Mouse (Mus musculus) spleen, adult 2 months (tissue): ENCODE measurements around the gene Espn. TPM values are rescaled to one million over a fixed set of nuclear protein-coding genes. Genes with fewer than 3 reads are reported as not detected.

Source experiments
- DNase-seq, 2 experiments: peaks; one replicate each; pipeline versions ENCODE4 v3.0.0 to v3.0.0-alpha.2; 2012 to 2021; ENCODE audit warnings: low spot score in 2 of 2, low read depth in 1 of 2
- H3K27ac ChIP-seq: fragments of 200-500 bp; 2 replicates; pipeline ENCODE4 v1.5.1; 2012; ENCODE audit warnings: low read length, inconsistent platforms; ENCODE audit not compliant: insufficient read depth
- H3K27me3 ChIP-seq: fragments of 200-500 bp; 2 replicates; pipeline ENCODE4 v1.6.1; 2012; ENCODE audit warnings: mild to moderate bottlenecking, moderate library complexity, low read length, inconsistent platforms; ENCODE audit not compliant: control insufficient read depth, insufficient read depth
- H3K36me3 ChIP-seq: fragments of 200-500 bp; 2 replicates; pipeline ENCODE4 v1.6.1; 2012; ENCODE audit warnings: mild to moderate bottlenecking, low read length, inconsistent platforms; ENCODE audit not compliant: control insufficient read depth, insufficient read depth
- H3K4me1 ChIP-seq: fragments of 200-500 bp; 2 replicates; pipeline ENCODE4 v1.6.1; 2011; ENCODE audit warnings: inconsistent platforms; ENCODE audit not compliant: control insufficient read depth, insufficient read depth, insufficient read length
- H3K4me3 ChIP-seq: fragments of 200-500 bp; 2 replicates; pipeline ENCODE4 v1.5.1; 2011; ENCODE audit warnings: mild to moderate bottlenecking, inconsistent platforms; ENCODE audit not compliant: insufficient read depth, insufficient read length; ENCODE audit errors: extremely low read depth
- CTCF ChIP-seq: fragments of 200-500 bp; IDR thresholded peaks from 2 replicates; pipeline ENCODE4 v1.5.1; 2011; ENCODE audit warnings: mild to moderate bottlenecking, inconsistent platforms; ENCODE audit not compliant: insufficient read depth, insufficient read length, insufficient replicate concordance; ENCODE audit errors: extremely low read depth
- POLR2A ChIP-seq: fragments of 200-500 bp; IDR thresholded peaks from 2 replicates; pipeline ENCODE4 v1.6.1; 2011; ENCODE audit warnings: low read depth, low read length, inconsistent platforms
- WGBS: fragments of 180-500 bp; shearing (Covaris S2); methylation state at CpG from one replicate; pipeline ENCODE4 v1.1.7; 2018; 5-methylcytosine and 5-hydroxymethylcytosine counted together
- polyA plus RNA-seq: library from polyadenylated mRNA; depleted of rRNA; stranded (reverse); fragments of >200 nt; gene quantifications from 2 replicates; pipeline ENCODE4 v1.2.3, GENCODE M21; 2012

Gene Espn
- polyA plus RNA-seq, 1 experiment, result 2.1 TPM

DNA sequence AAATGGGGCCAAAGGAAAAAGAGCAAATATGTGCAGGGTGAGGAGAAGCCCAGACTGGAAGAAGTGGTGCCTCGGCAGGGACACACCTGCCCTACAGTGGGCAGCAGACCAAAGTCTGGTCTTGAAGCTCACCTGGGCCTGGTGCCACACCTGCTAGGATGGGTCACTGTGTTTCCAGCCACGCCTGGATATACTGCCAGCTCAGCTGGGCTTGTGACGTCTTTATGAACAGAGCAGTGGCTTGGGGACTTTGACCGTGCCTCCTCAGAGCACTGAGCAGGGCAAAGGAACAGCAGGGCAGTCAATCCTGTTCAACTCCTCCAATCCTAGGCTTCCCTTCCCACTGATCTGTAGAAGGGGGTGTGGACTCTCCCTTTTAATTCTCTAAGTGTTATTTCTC is 8.6 kb upstream of the Espn start:
- H3K36me3 ChIP-seq, result no peaks in the 10 kb centered on the region
- no peak for DNase-seq
- H3K27ac ChIP-seq, result no peak overlapping the region
- peaks cover 14% of the 10 kb centered on the region for H3K27me3 ChIP-seq
- peaks cover 17% of the 10 kb centered on the region; the same call in 1 of the 2 replicates for H3K4me1 ChIP-seq
- TF ChIP-seq POLR2A, result no peak
- TF ChIP-seq CTCF, result no peak
- WGBS, result 72% methylated on average over 4 of the region's 4 CpGs
- H3K4me3 ChIP-seq, result no peak overlapping the region

DNA sequence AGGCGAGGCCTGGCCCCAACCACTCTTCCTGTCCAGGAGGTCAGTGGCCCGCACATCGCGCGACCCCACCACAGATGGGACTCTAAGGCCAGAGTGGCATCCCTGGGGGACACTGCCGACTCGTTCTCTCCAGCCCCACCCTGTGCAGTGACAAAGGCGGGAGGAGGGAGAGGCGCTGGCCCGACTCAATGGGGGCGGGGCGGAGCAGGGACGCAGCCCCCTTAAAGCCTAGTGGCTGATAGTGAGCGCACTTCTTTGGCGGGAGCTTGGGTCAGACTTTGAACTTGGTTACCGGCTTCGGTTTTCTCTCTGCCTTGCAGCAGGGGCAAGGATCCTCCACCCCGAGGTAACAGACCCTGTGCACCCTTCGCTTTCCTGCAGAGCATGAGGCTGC is 7.1 kb upstream of the Espn start:
- Histone ChIP-seq H3K4me3 (peak overlapping the region; percentile 1; the same call in 1 of the 2 replicates), H3K27ac (no peak overlapping the region), H3K27me3 (peaks cover 14% of the 10 kb centered on the region), H3K36me3 (no peaks in the 10 kb centered on the region), H3K4me1 (peaks cover 13% of the 10 kb centered on the region; the same call in 1 of the 2 replicates)
- TF ChIP-seq CTCF (no peak), POLR2A (no peak)
- DNase-seq, result no peak
- WGBS, result 5% methylated on average over 19 of the region's 19 CpGs

DNA sequence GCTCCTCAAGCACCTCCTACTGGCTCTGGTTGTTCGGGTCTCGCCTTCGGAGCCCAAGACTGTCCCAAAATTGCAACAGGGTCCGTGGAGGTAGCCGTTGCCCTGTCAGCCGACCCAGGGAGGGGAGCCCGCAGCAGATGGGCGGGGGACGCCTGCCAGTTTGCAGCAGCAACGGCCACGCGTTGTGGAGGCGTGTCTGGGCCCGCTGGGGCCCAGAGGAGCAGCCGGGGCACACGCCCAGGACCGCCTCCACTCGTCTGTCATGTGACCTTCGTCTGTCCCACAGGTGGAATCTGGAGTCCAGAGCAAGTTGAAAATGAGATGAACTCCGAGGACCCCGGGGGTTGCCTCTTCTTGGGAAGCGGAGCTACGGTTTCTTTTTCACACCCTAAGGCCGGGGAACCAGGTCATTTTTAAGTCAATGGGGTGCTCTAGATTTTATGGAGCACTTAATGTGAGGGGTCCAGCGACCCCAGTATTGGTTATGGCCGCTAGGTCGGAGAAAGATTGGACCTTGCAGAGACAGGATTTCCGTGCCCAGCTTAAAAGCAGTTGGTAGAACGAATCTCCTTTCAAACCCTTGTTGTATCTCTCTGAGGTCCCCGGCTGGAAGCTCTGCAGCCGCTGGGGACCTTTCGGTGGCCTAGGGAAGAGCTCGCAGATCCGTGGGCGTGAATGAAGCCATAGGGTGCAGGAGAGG is 6.6 kb upstream of the Espn start, which contains the start of gene Hes2:
Gene Hes2 (plus strand): TSS at position 283 of the 700 bp plus-strand sequence.
- no peaks in the 10 kb centered on the region for H3K36me3 ChIP-seq
- peaks cover 13% of the 10 kb centered on the region; the same call in 1 of the 2 replicates for H3K4me1 ChIP-seq
- peak within 1 kb of the TSS; percentile 17; the same call in 1 of the 2 replicates for H3K4me3 ChIP-seq
- TF ChIP-seq POLR2A, result no peak
- TF ChIP-seq CTCF, result no peak
- no peak for DNase-seq
- peaks cover 14% of the 10 kb centered on the region for H3K27me3 ChIP-seq
- whole genome bisulfite sequencing, result 2% methylated on average over 35 of the region's 35 CpGs
- H3K27ac ChIP-seq, result no peak within 1 kb of the TSS

DNA sequence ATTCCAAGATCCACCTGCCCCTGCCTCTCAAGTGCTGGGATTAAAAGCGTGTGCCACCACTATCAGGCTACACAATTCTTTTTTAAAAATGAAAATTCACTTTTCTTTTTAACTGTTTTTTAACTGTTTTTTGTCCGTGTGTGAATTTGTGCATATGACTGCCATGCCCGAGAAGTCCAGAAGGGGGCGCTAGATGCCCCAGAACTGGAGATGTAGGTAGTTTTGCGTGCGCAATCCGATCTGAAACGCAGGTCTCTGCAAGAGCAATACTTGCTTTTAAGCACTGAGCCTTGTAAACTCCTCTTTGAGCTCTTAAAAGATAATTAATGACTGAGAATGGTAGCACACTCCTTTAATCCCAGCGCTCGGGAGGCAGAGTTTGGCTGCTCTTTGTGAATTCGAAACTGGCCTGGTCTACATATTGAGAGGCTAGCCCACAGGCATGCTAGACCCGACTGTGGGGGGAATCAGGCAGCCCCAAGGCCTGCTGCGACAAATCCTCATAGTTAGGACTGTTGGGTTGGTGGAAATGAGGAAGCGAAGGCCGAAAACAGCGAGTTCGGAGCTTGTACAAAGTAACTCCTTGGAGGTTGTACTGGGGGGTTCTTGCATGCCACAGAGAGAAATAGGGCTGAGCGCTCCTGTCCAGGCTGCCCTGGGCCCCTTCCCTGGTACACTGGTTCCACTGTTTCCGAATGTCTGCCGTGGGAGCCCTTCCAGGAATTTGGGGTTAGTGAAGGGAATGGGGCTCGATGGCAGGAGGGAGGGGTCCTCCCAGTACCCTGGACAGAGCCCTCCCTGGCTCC is 5.8 kb upstream of the Espn start:
- peaks cover 14% of the 10 kb centered on the region for H3K27me3 ChIP-seq
- no peaks in the 10 kb centered on the region for H3K36me3 ChIP-seq
- TF ChIP-seq POLR2A (no peak), CTCF (peak; percentile 50; the same call in 1 of the 2 replicates)
- H3K4me3 ChIP-seq, result peak overlapping the region; percentile 17; the same call in 1 of the 2 replicates
- DNase-seq, result peak in 1 of 2 experiments; percentile 37
- H3K27ac ChIP-seq, result no peak overlapping the region
- peaks cover 13% of the 10 kb centered on the region; the same call in 1 of the 2 replicates for H3K4me1 ChIP-seq
- WGBS, result 9% methylated on average over 21 of the region's 21 CpGs

DNA sequence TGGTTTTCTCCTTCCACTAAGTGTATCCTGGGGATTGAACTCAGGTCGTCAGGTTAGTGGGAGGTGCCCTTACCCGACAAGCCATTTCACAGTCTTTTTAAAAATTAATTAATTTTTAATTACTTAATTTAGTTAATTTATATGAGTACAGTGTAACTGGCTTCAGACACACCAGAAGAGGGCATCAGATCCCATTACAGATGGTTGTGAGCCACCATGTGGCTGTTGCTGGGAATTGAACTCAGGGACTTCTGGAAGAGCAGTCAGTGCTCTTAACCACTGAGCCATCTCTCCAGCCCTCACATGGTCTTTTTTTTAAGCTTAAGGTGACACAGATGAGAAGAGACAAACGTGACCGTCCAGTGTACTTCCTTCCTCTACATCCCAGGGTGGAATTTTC is 2.8 kb upstream of the Espn start:
- Histone ChIP-seq H3K4me1 (peaks cover 17% of the 10 kb centered on the region), H3K36me3 (no peaks in the 10 kb centered on the region), H3K27ac (no peak overlapping the region), H3K4me3 (no peak overlapping the region), H3K27me3 (peaks cover 19% of the 10 kb centered on the region)
- WGBS, result 77% methylated on average over 4 of the region's 4 CpGs
- no peak for DNase-seq
- TF ChIP-seq CTCF (no peak), POLR2A (no peak)

DNA sequence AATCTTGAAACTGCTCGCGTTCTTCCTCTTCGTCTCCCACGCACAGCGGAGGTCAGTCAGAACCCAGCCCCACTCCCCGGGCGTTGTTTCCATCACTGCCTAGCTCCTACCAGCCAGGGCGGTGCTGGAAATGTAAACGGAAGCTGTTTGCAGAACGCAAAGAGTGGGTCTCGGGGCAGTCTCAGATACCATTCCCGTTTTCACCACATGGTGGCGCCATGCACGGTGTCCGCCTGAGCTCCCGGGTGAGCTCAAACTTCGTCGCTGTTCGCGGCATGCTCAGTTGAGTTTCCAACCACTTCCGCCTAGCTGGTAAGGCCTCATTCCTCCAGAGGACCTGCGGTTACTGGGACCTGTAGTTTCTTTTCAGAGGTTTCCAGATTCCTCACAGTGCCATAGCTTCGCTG is 1.6 kb upstream of the Espn start:
- H3K4me3 ChIP-seq, result peak overlapping the region; percentile 7; the same call in 1 of the 2 replicates
- WGBS, result under 1% methylated on average over 23 of the region's 23 CpGs
- H3K4me1 ChIP-seq, result peaks cover 13% of the 10 kb centered on the region
- peaks cover 17% of the 10 kb centered on the region for H3K27me3 ChIP-seq
- H3K27ac ChIP-seq, result no peak overlapping the region
- TF ChIP-seq CTCF, result peak; percentile 85
- no peak for TF ChIP-seq POLR2A
- peak; percentile 90 to 91 for DNase-seq
- H3K36me3 ChIP-seq, result no peaks in the 10 kb centered on the region
